Mouse (Mus musculus) bone marrow macrophage, adult 2 months (primary cell): ENCODE data around the gene Sema4f. TPM values are rescaled to one million over a fixed set of nuclear protein-coding genes. Genes with fewer than 3 reads are reported as not detected.

ENCODE experiments used
- H3K27ac ChIP-seq: 2 replicates; pipeline ENCODE4 v1.5.1; 2012; ENCODE audit warnings: low read depth, low read length; ENCODE audit not compliant: insufficient read depth
- H3K4me1 ChIP-seq: 2 replicates; pipeline ENCODE4 v1.6.1; 2012; ENCODE audit warnings: low read length; ENCODE audit not compliant: control insufficient read depth, insufficient read depth
- H3K4me3 ChIP-seq: 2 replicates; pipeline ENCODE4 v1.5.1; 2012; ENCODE audit warnings: mild to moderate bottlenecking, low read length, moderate library complexity; ENCODE audit not compliant: insufficient read depth
- CTCF ChIP-seq: IDR thresholded peaks from 2 replicates; pipeline ENCODE4 v1.5.1; 2012; ENCODE audit warnings: low read depth, mild to moderate bottlenecking, low read length, moderate library complexity
- POLR2A ChIP-seq: IDR thresholded peaks from 2 replicates; pipeline ENCODE4 v1.6.1; 2012; ENCODE audit warnings: mild to moderate bottlenecking, low read depth, low read length, borderline replicate concordance
- polyA plus RNA-seq: library from polyadenylated mRNA; stranded (reverse); fragments of >200 nt; gene quantifications from 2 replicates; pipeline ENCODE4 v1.2.4, GENCODE M21; 2012; ENCODE audit not compliant: missing spikeins, insufficient read depth, insufficient read length

The Sema4f gene
- polyA plus RNA-seq, 1 experiment: not detected

DNA sequence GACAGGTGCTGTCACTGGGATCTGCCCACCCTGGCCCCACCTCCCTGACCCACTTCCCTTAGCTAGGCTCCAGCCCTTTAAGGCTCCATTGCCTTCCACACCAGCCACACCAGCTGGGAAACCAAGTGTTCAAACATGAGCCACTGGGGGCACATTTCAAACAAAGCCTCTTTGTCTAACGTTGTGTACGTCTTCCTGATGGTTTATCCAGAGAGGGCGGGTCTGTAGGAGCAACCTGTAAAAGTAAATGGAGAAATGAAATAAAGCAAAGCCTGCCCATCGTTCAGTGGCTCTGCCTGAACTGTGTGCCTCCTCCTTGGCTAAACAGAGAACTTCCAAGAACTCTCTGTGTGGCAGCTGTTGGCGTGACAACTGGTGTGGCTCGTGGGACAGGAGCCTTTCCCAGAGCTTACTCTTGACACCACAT, 64.0 kb downstream of the Sema4f start:
- Histone ChIP-seq H3K27ac (no peak overlapping the region), H3K4me1 (peaks cover 16% of the 10 kb centered on the region), H3K4me3 (no peak overlapping the region)
- TF ChIP-seq POLR2A: no peak
- no peak for TF ChIP-seq CTCF

DNA sequence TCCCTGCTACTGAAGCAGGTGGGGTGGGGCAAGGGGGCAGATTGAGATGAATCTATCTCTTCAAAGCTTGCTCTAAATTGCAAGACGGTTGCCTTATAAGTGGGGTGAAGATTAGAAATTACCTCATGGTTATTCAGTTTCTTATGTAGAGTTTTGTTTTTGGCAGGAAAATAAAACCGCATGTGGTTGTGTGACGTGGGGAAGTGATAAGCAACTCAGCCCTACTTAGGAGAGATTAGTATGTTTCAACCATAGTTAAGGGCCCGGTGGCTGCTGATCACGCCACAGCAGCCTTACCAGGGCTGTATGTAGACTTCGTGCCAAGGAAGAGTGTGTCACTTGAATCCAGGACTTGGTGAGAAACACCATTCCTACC, 67.2 kb downstream of the Sema4f start:
- Histone ChIP-seq H3K4me3 (no peak overlapping the region), H3K4me1 (peaks cover 16% of the 10 kb centered on the region), H3K27ac (peak overlapping the region; percentile 75)
- TF ChIP-seq POLR2A: no peak
- no peak for TF ChIP-seq CTCF

DNA sequence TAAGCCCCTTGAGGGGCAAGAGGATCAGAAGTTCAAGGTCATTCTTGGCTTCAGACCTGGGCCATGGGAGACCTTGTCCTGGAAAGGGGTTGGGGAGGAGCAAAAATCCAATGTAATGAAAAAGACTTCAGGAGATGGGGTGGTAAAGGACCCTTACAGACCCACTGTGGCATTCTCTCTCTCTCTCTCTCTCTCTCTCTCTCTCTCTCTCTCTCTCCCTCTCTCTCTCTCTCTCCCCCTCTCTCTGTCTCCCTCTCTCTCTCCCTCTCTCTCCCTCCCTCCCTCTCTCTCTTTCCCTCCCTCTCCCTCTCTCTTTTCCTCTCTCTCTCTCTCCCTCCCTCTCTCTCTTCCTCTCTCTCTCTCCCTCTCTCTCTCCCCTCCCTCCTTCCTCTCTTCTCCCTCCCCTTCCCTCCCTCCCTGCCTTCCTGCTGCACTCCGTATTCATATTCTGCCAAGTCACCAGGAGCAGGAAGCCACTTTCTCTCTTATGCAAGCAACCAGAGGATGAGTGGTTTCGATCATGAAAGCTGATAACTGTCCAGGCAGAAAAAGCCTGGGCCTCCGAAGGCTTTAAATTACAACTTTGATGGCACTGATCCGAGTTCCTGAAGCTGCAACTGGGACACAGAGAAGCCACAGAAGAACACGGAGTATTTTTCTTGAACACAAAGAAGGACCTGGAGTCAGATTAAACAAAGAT, 67.8 kb downstream of the Sema4f start:
- no peak overlapping the region for H3K4me3 ChIP-seq
- peaks cover 16% of the 10 kb centered on the region for H3K4me1 ChIP-seq
- TF ChIP-seq POLR2A (no peak), CTCF (no peak)
- H3K27ac ChIP-seq: peak overlapping the region; percentile 75

DNA sequence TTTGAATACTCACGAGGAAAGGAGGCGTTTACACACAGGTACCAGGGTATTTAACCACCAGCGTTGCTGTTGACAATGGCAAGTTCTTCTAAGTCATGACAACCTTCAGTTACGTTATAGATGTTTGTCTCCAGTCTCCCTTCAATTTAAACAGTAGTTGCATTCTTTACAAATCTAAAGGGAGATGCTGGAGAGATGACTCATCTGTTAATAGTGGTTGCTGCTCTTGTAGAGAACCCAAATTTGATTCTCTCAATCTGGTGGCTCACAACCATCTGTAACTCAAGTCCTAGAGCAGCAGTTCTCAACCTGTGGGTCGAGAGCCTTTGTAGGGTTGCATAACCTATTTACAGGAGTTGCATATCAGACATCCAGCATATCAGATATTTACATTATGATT, 71.1 kb downstream of the Sema4f start:
- H3K4me1 ChIP-seq: peaks cover 27% of the 10 kb centered on the region
- no peak overlapping the region for H3K4me3 ChIP-seq
- no peak overlapping the region for H3K27ac ChIP-seq
- TF ChIP-seq POLR2A: no peak
- TF ChIP-seq CTCF: no peak

DNA sequence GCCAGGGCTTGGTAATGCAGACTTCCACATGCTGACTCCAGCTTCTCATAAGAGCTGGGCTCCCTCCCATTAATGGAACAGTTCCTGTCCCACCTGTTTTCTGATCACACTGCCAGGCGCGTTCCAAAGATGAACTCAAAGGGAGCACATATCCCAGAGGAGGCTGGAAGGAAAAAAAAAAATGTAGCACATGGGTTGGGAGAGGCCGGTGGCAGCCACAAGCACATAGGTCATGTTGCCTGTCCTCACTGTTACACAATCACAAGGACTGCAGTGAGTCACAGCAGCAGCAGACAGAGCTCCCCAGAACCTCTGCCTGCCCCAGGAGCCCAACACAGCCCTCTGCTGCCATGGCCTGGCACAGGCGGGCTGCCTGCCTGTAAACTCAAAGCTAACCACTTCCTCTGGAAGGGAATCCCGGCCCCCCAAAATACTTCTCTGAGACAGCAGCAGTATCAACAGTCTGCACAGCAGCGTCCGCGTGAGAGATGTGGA, 76.1 kb downstream of the Sema4f start:
- Histone ChIP-seq H3K4me1 (peaks cover 27% of the 10 kb centered on the region), H3K27ac (peak overlapping the region; percentile 75)

DNA sequence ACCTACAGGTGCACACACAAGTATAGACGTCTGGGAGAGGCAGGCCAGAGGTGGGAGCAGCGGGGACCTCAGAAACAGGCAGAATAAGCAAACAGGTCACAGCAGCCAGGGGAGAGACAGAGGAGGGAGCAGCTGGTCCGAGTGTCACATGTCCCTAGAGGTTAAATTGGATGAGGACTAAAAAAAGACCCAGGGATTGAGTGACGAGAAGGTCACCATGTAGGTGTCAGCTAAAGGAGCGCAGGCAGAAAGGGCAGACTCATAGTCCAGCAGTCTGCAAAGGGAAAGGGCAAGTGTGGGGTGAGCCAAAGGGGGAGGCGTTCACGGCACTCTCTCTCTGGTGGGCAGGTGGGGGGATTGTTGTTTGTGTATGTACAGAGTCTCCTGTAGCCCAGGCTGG, 77.1 kb downstream of the Sema4f start:
- no peak for TF ChIP-seq POLR2A
- no peak for TF ChIP-seq CTCF
- Histone ChIP-seq H3K4me3 (no peak overlapping the region), H3K27ac (no peak overlapping the region)

More for the DNA sequence above, 76.1 kb downstream of the Sema4f start:
- TF ChIP-seq POLR2A: no peak
- H3K4me3 ChIP-seq: no peak overlapping the region

DNA sequence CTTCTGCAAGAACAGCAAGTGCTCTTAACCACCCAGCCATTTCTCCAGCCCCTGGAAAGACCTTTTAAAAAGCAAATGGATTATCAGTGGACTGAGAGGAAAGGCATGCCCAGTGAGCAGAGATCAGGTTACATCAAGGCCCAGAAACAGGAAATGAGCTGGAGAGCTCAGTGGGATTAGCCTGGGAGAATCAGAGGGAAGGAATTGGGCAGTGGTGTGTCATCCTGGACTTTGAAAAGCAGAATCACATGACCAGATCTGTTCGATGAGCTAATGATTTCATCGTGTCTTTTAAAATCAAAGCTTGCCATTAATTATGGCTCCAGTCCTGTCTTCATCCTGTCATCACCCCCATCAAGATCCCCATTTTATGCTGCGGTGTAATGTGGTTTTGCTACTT, 77.5 kb downstream of the Sema4f start:
- no peak overlapping the region for H3K27ac ChIP-seq
- TF ChIP-seq POLR2A (no peak), CTCF (no peak)

More for the DNA sequence above, 77.1 kb downstream of the Sema4f start:
- peaks cover 27% of the 10 kb centered on the region for H3K4me1 ChIP-seq

More for the DNA sequence above, 77.5 kb downstream of the Sema4f start:
- H3K4me1 ChIP-seq: peaks cover 27% of the 10 kb centered on the region
- no peak overlapping the region for H3K4me3 ChIP-seq

Other genes starting within 250 kb of the Sema4f start
- gene Pole4, start 234.4 kb downstream of the Sema4f start, polyA plus RNA-seq: 34.8 and 43.4 TPM in 2 replicates
- gene Hk2, start 165.3 kb downstream of the Sema4f start, polyA plus RNA-seq: 21.9 and 24.9 TPM in 2 replicates
- gene M1ap, start 7.1 kb upstream of the Sema4f start, polyA plus RNA-seq: 2.4 and 7.0 TPM in 2 replicates
- 69.9 and 72.0 TPM in 2 replicates for gene Dok1, start 93.7 kb upstream of the Sema4f start, polyA plus RNA-seq
- gene Loxl3, start 94.4 kb upstream of the Sema4f start, polyA plus RNA-seq: 18.8 and 21.2 TPM in 2 replicates
- gene Aup1, start 114.8 kb upstream of the Sema4f start, polyA plus RNA-seq: 354 and 391 TPM in 2 replicates
- gene Htra2, start 115.5 kb upstream of the Sema4f start, polyA plus RNA-seq: 90.8 and 108 TPM in 2 replicates
- gene Dqx1, start 118.1 kb upstream of the Sema4f start, polyA plus RNA-seq: 0.83 and 1.6 TPM in 2 replicates
- gene Tlx2, start 130.5 kb upstream of the Sema4f start, polyA plus RNA-seq: not detected in 2 replicates
- gene Pcgf1, start 138.1 kb upstream of the Sema4f start, polyA plus RNA-seq: 31.0 and 37.0 TPM in 2 replicates
- gene Lbx2, start 146.6 kb upstream of the Sema4f start, polyA plus RNA-seq: 0.78 TPM in 1 of 2 replicates, not detected in the other
- gene Ccdc142, start 161.8 kb upstream of the Sema4f start, polyA plus RNA-seq: 3.2 and 6.1 TPM in 2 replicates
- 5.5 and 6.1 TPM in 2 replicates for gene Gm42688, start 161.8 kb upstream of the Sema4f start, polyA plus RNA-seq
- 26.5 and 26.9 TPM in 2 replicates for gene Mrpl53, start 169.3 kb upstream of the Sema4f start, polyA plus RNA-seq
- 16.1 and 17.1 TPM in 2 replicates for gene Mogs, start 175.7 kb upstream of the Sema4f start, polyA plus RNA-seq
- gene Wbp1, start 181.8 kb upstream of the Sema4f start, polyA plus RNA-seq: 20.3 and 27.1 TPM in 2 replicates
- gene Ino80b, start 185.7 kb upstream of the Sema4f start, polyA plus RNA-seq: 25.1 and 26.8 TPM in 2 replicates
- 1.4 and 1.8 TPM in 2 replicates for gene Rtkn, start 195.7 kb upstream of the Sema4f start, polyA plus RNA-seq
- 1.5 and 3.5 TPM in 2 replicates for gene Wdr54, start 216.6 kb upstream of the Sema4f start, polyA plus RNA-seq
- gene 1700003E16Rik, start 216.6 kb upstream of the Sema4f start, polyA plus RNA-seq: not detected in 2 replicates
- 87.2 and 98.2 TPM in 2 replicates for gene Dctn1, start 226.2 kb upstream of the Sema4f start, polyA plus RNA-seq